Mouse (Mus musculus) skeletal muscle tissue, postnatal 0 days (tissue): ENCODE measurements around the gene S1pr2. TPM values are rescaled to one million over a fixed set of nuclear protein-coding genes. Genes with fewer than 3 reads are reported as not detected.

Experiments used
- microRNA-seq, 2 experiments: library from miRNA; unstranded; fragments of <30 nt; microRNA quantifications; one replicate each; pipeline ENCODE4; 2016
- polyA plus RNA-seq: library from polyadenylated mRNA; unstranded; fragments of >200 nt; fragmentation: Nextera tagmentation; extraction: Ambion mirVana; gene quantifications from 2 replicates; pipeline ENCODE4 v1.2.1, GENCODE M21; 2015

The S1pr2 gene
- polyA plus RNA-seq, result 14.7 and 17.5 TPM in 2 replicates

DNA sequence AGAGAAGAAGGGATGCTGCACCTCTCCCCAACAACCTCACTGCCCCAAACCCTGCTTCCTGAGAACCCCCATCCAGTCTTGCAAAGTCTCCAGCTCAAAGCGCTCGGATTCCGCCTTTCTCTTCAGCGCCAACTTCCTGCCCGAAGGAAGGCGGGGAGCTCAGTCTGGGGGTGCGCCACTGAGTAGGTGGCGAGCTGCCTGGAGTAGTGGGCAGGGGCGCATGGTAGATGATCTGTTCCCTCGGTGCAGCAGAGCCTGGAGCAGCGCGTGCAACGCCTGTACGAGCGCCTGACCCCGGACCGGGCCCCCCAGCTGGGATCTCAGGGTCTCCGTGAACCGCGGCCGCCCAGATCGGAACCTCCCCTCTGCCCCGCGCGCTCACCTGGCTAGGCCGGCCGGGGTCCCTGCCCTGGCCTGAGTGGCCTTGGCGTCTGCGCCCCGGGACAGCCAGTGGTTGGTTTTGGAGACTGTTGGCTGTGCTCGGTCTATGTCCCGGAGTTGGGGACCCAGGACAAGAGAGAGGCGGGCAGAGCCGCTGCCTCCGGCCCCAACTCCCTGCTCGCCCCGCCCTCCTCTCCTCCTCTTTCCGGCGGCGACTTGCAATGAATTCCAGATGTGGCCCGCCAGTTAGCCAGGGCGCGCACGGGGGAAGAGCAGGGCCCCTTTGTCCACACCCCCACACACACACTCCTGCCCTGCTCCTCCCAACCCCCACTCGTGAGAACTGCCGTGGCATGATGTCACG lies at the start of gene S1pr2:
TSS of gene S1pr2 (minus strand) at position 566 of the 745 bp plus-strand sequence.

GRCm38 (mm10) chr9:21015571-21016130 lies 39.1 kb upstream of the S1pr2 start, which contains the start of gene Icam1:
Icam1 (plus strand) TSS chr9:21015985.

DNA sequence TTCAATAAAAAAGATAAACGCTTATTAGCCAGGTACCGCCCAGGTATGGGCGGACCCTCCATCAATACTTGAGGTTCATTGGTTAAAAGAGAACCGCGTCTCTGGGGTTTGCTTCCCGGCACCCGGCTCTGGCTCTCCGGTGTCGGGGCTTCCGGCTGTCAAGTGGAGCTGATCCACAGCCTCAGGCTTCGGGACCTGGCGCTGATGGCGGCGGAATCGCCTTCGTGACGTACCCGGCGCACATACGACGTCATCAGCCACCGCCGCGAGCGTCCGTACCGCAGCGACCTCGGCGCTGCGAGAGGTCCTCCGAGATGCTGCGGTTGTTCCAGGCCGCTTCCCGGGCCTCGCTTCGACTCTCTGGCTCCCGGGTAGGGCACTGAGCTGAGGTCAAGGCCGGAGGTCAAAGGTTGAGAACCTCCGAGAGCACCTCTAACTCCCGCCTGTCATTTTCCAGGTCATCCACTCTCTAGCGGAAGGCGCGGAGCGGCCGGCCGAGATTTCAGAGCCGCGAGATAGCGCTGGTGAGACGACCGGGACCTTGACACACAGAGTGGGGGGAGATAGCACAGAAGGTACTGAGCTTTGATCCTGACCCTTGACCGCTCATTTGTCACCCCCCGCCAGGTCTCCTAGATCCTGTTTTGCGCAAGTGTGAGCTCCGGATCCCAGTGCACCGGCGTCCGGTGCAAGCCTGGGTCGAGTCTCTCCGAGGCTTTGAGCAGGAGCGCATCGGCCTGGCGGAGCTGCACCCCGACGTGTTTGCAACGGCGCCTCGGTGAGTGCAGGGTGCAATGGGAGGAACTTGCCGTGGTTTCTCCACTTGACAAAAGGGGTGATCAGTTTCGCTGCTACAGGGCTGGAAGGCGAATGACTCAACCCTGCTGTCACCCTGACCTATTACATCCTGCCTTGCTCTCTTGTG lies 26.3 kb upstream of the S1pr2 start, which contains the start of gene Mrpl4:
TSS of gene Mrpl4 (plus strand) at position 112 of the 925 bp plus-strand sequence.

DNA sequence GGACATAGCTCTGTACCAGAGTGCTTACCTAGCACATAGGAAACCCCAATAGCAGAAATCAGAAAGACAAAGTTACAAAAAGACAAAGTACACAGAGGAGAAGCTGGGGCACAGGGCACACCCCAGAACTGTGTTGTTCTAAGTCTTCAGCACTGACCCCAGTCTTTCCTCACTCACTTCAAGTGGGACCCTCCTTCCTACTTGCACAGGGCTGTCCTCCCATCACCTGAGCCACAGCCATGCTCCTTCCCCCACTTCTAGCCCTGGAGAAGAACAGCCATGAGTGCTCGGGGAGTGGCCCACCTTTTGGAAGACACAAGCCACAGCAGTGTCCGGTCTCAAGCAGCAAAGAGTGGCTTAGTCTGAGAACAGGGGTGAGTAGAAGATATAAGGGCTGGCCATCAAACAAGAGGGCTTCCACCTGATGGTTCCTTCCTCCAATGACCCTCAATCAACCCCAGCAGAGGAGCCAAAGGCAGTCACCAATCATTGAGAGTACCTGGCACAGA lies 17.1 kb downstream of the S1pr2 start, which contains the start of gene Dnmt1:
TSS of gene Dnmt1 (minus strand) at position 459 of the 509 bp plus-strand sequence.

Small RNA genes within 50 kb of the gene (microRNA-seq; reads per million reads assigned to microRNA genes)
- 0 to 0.10 reads per million in 2 experiments for gene Mir7081

Other genes starting within 250 kb of the S1pr2 start
- gene Olfm2, start 230.4 kb downstream of the S1pr2 start, polyA plus RNA-seq, result 1.0 and 1.9 TPM in 2 replicates
- 32.7 and 37.9 TPM in 2 replicates for gene Col5a3, start 161.7 kb downstream of the S1pr2 start, polyA plus RNA-seq
- gene Rdh8, start 158.3 kb downstream of the S1pr2 start, polyA plus RNA-seq, result not detected in 2 replicates
- gene A230050P20Rik, start 108.1 kb downstream of the S1pr2 start, polyA plus RNA-seq, result 5.3 and 6.4 TPM in 2 replicates
- gene Angptl6, start 97.1 kb downstream of the S1pr2 start, polyA plus RNA-seq, result 4.1 and 4.4 TPM in 2 replicates
- gene Ppan, start 88.6 kb downstream of the S1pr2 start, polyA plus RNA-seq, result 27.7 and 28.3 TPM in 2 replicates
- 205 and 214 TPM in 2 replicates for gene Eif3g, start 78.2 kb downstream of the S1pr2 start, polyA plus RNA-seq
- 12.7 and 13.9 TPM in 2 replicates for gene Dnmt1, start 16.9 kb downstream of the S1pr2 start, polyA plus RNA-seq
- gene Mrpl4, start 26.0 kb upstream of the S1pr2 start, polyA plus RNA-seq, result 100 and 101 TPM in 2 replicates
- 5.1 and 7.8 TPM in 2 replicates for gene Icam1, start 39.2 kb upstream of the S1pr2 start, polyA plus RNA-seq
- 0.26 and 0.32 TPM in 2 replicates for gene Icam4, start 52.6 kb upstream of the S1pr2 start, polyA plus RNA-seq
- 0.06 and 0.10 TPM in 2 replicates for gene Icam5, start 55.3 kb upstream of the S1pr2 start, polyA plus RNA-seq
- gene Zglp1, start 90.3 kb upstream of the S1pr2 start, polyA plus RNA-seq, result 0.54 TPM in 1 of 2 replicates, not detected in the other
- gene Gm49373, start 96.3 kb upstream of the S1pr2 start, polyA plus RNA-seq, result 0.09 and 0.21 TPM in 2 replicates
- 46.8 and 48.7 TPM in 2 replicates for gene Fdx1l, start 96.8 kb upstream of the S1pr2 start, polyA plus RNA-seq
- gene Gm38431, start 115.2 kb upstream of the S1pr2 start, polyA plus RNA-seq, result 0.76 and 0.97 TPM in 2 replicates
- 13.1 and 16.3 TPM in 2 replicates for gene Raver1, start 115.2 kb upstream of the S1pr2 start, polyA plus RNA-seq
- gene Tyk2, start 154.5 kb upstream of the S1pr2 start, polyA plus RNA-seq, result 6.3 and 6.6 TPM in 2 replicates
- gene Cdc37, start 173.2 kb upstream of the S1pr2 start, polyA plus RNA-seq, result 145 and 165 TPM in 2 replicates
- 6.5 and 7.2 TPM in 2 replicates for gene Pde4a, start 188.9 kb upstream of the S1pr2 start, polyA plus RNA-seq